In genomic region chr13:43704533-43705116, GRCm38 (mm10) we compare ENCODE assay signal across 25 mouse cellular contexts.
A peak's percentile ranks its signal among the peaks of the same experiment; 100 is the strongest.
DNase-seq lines count a peak whose midpoint lies in the region; ATAC-seq and TF ChIP-seq lines count a peak whose summit lies in the region.
"Had no signal": no experiment of that assay in that cellular context is flagged by ENCODE, and none has a peak within 500 bp of the region (broad histone marks: within the 10 kb centered on the region; RNA-seq: fewer than 3 reads in every experiment).

No protein-coding gene starts in this region.

- H3K9me3 ChIP-seq in heart, embryonic 10.5 days = no peaks in the 10 kb centered on the region
- no peaks in the 10 kb centered on the region for H3K9me3 ChIP-seq in heart, postnatal 0 days (replicated peaks; ENCODE audit: control insufficient read depth, low read length)
- no peaks in the 10 kb centered on the region for H3K9me3 ChIP-seq in heart, embryonic 11.5 days (replicated peaks; ENCODE audit: control insufficient read depth, low read length)
- H3K9me3 ChIP-seq: forebrain, embryonic 13.5 days; hindbrain, embryonic 13.5 days; neural tube, embryonic 15.5 days had no signal

- ATAC-seq in heart, postnatal 0 days (ENCODE audit: insufficient read depth, low read depth) = peak; percentile 63
- no peak for ATAC-seq in heart, embryonic 11.5 days (replicated peaks; ENCODE audit: insufficient number of reproducible peaks, low FRiP score, low TSS enrichment)
- ATAC-seq: CD4-positive, CD25-positive, alpha-beta regulatory T cell, adult 4 months; forebrain, embryonic 13.5 days; intestine, embryonic 16.5 days had no signal

- H3K9ac ChIP-seq in heart, postnatal 0 days (replicated peaks; ENCODE audit: low read depth, low read length) = no peak overlapping the region
- H3K9ac ChIP-seq in heart, embryonic 11.5 days (ENCODE audit: low read depth, low read length) = no peak overlapping the region
- H3K9ac ChIP-seq: forebrain, embryonic 13.5 days; hindbrain, embryonic 13.5 days; liver, embryonic 14.5 days; neural tube, embryonic 15.5 days had no signal

- TF ChIP-seq CTCF in heart, postnatal 0 days (IDR thresholded peaks at IDR 0.05; ENCODE audit: low read depth) = no peak

- no peak for TF ChIP-seq EP300 in heart, postnatal 0 days (IDR thresholded peaks at IDR 0.05; ENCODE audit: low read depth)

- no peaks in the 10 kb centered on the region for H3K27me3 ChIP-seq in heart, embryonic 10.5 days (ENCODE audit: insufficient read depth, poor library complexity, severe bottlenecking)
- H3K27me3 ChIP-seq in heart, postnatal 0 days (ENCODE audit: control insufficient read depth, insufficient read depth, low read length) = no peaks in the 10 kb centered on the region
- H3K27me3 ChIP-seq in heart, embryonic 11.5 days (ENCODE audit: control insufficient read depth, insufficient read depth, low read length) = no peaks in the 10 kb centered on the region
- H3K27me3 ChIP-seq: forebrain, embryonic 13.5 days; hindbrain, embryonic 13.5 days; neural tube, embryonic 15.5 days had no signal

- H3K4me3 ChIP-seq in heart, embryonic 10.5 days = no peak overlapping the region
- no peak overlapping the region for H3K4me3 ChIP-seq in heart, postnatal 0 days (ENCODE audit: low read depth, low read length)
- H3K4me3 ChIP-seq in heart, embryonic 11.5 days (ENCODE audit: low read depth, low read length) = no peak overlapping the region
- H3K4me3 ChIP-seq: forebrain, embryonic 13.5 days; hindbrain, embryonic 13.5 days; neural tube, embryonic 15.5 days had no signal

- DNase-seq in heart, adult 11 months = peak; percentile 65
- DNase-seq in heart, embryonic 10.5 days (ENCODE audit: low spot score) = no peak
- no peak for DNase-seq in heart, postnatal 0 days (ENCODE audit: low spot score)
- DNase-seq in kidney, postnatal 25 days = peak; percentile 13 to 45
- DNase-seq in kidney, adult 11 months = no peak
- DNase-seq: adrenal gland, postnatal 14 days; cerebellum, adult 11-12 months; gastrocnemius, postnatal 25 days; heart, postnatal 36 days; left cerebral cortex, postnatal 4 days; liver; lung, adult 2 months; lung, postnatal 10 days; midbrain, embryonic 14.5 days; retina, postnatal 1 day; right cerebral cortex, postnatal 14 days; thymus, postnatal 4 days had no signal

- 45% methylated on average over 7 of the region's 7 CpGs for WGBS in heart, embryonic 10.5 days
- WGBS in heart, postnatal 0 days = 30% methylated on average over 7 of the region's 7 CpGs
- WGBS in heart, embryonic 11.5 days (ENCODE audit: insufficient replicate concordance) = 48% methylated on average over 7 of the region's 7 CpGs

- no peak overlapping the region for H3K4me2 ChIP-seq in heart, postnatal 0 days (ENCODE audit: low read depth, low read length)
- no peak overlapping the region for H3K4me2 ChIP-seq in heart, embryonic 11.5 days
- H3K4me2 ChIP-seq: forebrain, embryonic 13.5 days; hindbrain, embryonic 13.5 days; neural tube, embryonic 15.5 days had no signal

- no peak overlapping the region for H3K27ac ChIP-seq in heart, embryonic 10.5 days
- no peak overlapping the region for H3K27ac ChIP-seq in heart, postnatal 0 days (ENCODE audit: low read depth)
- no peak overlapping the region for H3K27ac ChIP-seq in heart, embryonic 11.5 days (ENCODE audit: low read depth, low read length)
- H3K27ac ChIP-seq: forebrain, embryonic 13.5 days; liver, embryonic 14.5 days; macrophage had no signal

- peaks cover 31% of the 10 kb centered on the region for H3K4me1 ChIP-seq in heart, embryonic 10.5 days
- 0 out of 2 replicates have a peak, but pooled peaks cover 17% of the 10 kb centered on the region for H3K4me1 ChIP-seq in heart, postnatal 0 days (ENCODE audit: control insufficient read depth, insufficient read depth)
- peaks cover 3% of the 10 kb centered on the region for H3K4me1 ChIP-seq in heart, embryonic 11.5 days (ENCODE audit: control insufficient read depth, insufficient read depth, low read length)

- H3K36me3 ChIP-seq in heart, embryonic 10.5 days = no peaks in the 10 kb centered on the region
- no peaks in the 10 kb centered on the region for H3K36me3 ChIP-seq in heart, postnatal 0 days (replicated peaks; ENCODE audit: control insufficient read depth, insufficient read depth, low read length)
- H3K36me3 ChIP-seq in heart, embryonic 11.5 days (ENCODE audit: control insufficient read depth, insufficient read depth, low read length) = no peaks in the 10 kb centered on the region
- H3K36me3 ChIP-seq: hindbrain, embryonic 13.5 days; neural tube, embryonic 15.5 days had no signal

Comparison
In these comparisons a context has a peak if more than half of its experiments do, and no peak if none do; other contexts are left out.
1. DNase-seq: peak in heart, adult 11 months (single experiment) and kidney, postnatal 25 days (2 of 2); none in heart, embryonic 10.5 days (single experiment), heart, postnatal 0 days (single experiment) and kidney, adult 11 months (single experiment).